Mouse (Mus musculus) adrenal gland, postnatal 25 days (tissue): ENCODE measurements around the gene Ssbp3. TPM values are rescaled to one million over a fixed set of nuclear protein-coding genes. Genes with fewer than 3 reads are reported as not detected.
A peak's percentile ranks its signal among the peaks of the same experiment; 100 is the strongest.

Experiments used
- DNase-seq: peaks from one replicate; pipeline ENCODE4 v3.0.0; 2021; ENCODE audit warnings: mixed read lengths
- long read RNA-seq: library from polyadenylated mRNA; stranded (forward); transcript quantifications from one replicate; pipeline ENCODE4 v2.0.0, GENCODE M21; 2021
- total RNA-seq: library from RNA; stranded (reverse); gene quantifications from 2 replicates; pipeline ENCODE4 v1.2.3, GENCODE M21; 2021

Ssbp3 gene
- total RNA-seq = 70.8 and 82.6 TPM in 2 replicates
- long read RNA-seq, transcript Ssbp3-202 (17 exons, 1,924 nt) = major isoform, 22 of 53 reads
- long read RNA-seq, partial matches to known transcripts = 14 of 53 reads
- long read RNA-seq, other reads (novel, unspliced or antisense) = 14 of 53 reads

DNA sequence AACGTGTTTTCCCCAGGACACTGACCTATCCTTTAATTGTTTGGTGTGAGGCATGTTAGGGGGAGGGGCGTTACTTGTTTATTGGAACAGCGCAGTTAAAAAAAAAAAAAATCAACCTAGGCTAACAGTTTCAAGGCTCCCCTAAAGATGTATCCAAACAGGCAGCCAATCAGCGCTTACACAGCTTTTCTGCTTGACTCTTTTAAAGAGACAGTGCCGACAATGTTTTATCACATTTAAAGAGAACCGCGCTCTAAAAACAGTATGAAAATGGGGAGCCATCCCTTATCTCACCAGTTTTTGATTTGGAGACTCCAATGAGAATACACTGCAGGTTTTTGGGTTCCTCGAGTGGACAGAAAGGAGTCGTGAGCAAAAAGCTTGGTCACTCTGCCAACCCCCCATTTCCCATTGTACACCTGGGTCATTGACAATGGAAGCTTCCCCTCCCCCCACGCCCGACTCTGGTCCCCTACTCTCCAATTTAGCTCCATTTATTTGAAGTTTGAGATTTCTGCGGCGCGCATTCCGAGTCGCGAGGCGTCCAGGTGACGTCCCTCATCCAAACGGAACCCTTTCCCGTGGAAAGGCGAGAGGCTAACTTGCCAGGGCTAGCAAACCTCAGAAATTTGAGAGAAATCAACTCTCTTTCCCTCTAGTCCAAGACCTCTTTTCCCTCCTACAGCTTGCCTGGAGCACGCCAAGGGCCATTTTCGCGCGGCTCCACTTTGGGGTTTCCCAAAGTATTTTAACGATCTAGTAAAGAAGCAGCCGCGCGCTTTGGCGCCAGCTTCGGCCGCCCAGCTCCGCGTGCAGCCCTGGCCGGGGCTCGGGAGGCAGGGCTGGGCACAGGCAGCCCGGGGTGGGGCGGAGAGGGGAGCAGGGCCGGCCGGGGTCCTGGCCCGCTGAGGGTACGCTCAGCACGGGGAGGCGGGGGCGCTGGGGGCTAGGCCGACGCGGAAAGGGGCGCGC is at the start of gene Ssbp3:
Gene Ssbp3 (plus strand): TSS at position 501 of the 972 bp plus-strand sequence.
- DNase-seq = peak; percentile 59

DNA sequence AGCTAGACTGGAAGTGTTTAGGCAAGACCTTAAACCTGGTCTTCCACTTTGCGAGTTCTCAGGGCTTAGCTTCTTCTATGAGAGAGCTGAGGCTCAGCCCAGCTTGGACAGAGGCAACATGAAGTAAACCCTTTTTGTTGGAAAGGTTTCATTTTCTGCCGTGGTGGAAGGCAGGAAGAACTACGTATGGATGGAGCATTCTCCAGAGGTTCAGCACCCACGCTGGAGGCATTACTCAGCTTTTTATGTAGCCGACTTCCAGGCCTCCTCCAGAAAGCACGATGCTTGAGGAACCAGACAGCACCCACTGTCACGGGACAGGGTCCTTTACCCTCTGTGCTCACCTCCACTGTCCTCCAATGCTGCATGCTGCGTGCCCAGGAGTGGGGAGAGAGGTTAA is 48.6 kb upstream of the Ssbp3 start:
- no peak for DNase-seq

DNA sequence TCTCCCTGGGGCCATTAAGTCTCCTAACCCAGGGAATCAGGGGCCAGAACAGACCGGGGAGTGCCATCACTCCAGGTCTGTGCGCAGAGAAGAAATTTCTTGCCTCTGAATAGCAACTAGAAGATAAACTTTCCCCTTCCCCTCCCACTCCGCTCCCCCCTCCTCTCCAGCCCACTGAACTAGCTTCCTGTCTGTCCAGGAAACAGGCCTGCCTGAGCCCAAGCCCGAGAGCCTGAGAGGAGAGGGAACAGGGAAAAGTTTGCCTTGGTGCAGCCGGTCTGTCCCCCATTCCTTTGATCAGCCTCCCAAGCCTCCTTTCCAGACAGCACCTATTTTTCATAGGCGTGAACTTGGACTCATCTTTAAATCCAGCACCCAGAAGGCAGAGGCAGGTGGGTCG is 48.2 kb upstream of the Ssbp3 start:
- no peak for DNase-seq

DNA sequence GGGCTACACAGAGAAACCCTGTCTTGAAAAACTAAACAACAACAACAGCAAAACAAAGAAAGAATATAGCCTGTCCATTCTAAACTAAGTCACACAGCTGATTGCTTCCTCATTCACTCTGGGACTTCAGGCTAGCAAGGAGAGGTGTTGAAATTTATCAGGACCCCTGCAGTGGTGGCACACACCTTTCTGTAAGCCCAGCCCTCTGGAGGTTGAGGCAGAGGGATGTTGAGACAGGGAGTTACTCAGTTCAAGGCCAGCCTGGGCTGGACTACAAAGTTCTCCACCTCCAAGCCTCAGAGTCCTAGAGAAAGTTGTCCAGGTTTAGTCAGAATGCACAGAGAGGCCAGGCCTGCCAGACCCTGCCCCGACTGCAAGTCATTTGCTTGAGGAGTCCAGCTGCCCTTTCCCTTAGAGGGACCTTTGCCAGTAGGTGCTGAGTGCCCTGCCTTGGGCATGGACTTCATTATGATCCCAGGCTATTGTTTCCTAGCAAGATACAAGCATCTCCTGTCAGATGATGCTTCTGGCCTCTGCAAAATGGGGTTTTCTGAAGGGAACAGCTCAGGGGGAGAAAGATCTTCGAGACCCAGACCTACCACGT is 47.6 kb upstream of the Ssbp3 start:
- no peak for DNase-seq

DNA sequence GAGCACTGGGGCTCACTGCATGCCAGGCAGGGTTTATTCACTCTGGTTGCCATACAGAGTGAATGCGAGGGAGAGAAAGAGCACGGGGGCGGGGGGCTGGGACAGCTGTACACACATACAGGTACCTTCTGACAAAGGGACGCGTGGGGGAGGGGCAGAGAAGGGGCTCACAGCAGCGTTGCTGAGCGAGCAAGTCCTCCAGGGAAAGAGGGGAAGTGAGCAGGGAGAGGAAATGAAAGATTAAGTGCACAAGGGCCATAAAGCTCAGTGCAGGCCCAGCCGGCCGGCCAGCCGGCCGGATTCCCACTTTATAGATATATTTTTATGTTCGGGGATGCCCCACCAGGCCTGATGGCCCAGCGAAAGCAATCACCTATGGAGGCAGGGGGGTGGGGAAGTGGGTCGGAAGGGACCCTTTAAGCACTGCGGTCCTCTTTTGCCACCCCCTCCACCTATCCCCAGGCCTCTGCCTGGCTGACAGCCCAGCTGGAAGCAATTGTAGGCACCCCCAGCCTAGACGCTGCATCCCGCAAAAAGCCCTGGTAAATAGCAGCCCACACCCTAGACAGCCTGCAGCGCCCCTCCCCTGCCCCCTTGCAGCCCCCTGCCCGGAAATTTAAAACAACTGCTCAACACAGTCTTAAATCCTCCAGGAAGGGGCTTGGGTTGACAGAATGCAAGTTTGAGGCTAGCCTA is 44.9 kb upstream of the Ssbp3 start:
- DNase-seq = no peak

DNA sequence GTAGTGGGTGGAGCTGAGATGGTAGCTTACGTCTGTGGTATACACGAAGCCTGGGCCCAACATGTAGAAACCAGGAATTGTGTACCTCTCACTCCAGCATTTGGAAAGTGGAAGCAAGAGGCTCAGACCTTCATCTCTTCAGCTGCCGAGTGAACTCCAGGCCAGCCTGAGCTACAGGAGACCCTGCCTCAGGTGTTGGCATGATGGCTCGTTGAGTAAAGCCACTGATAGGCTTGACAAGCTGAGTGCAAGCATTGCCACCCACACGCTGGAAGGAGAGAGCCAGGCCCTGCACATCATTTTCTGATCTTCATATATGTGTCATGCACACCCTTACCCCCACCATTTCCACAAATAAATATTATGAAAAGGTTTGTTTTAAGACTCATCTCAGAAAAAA is 44.1 kb upstream of the Ssbp3 start:
- DNase-seq = no peak

DNA sequence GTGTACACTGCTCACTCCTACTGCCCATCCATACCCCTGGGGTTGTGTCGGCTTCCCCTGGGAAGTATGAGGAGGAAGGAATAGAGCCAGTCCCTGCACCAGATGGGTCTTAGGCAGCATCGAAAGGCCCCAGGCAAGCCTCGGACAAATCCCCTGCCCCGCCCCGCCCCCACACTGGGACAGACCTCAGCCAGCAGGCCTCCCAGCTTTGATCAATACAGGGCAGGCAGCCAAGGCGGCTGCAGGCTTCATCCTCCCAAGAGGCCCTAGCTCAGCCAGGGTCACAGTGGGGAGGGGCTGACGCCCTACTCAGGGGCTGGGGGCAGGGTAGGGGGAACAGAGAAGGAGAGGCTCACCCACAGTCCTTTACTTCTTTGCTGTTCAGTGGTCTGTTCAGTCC is 43.7 kb upstream of the Ssbp3 start:
- peak; percentile 59 for DNase-seq

DNA sequence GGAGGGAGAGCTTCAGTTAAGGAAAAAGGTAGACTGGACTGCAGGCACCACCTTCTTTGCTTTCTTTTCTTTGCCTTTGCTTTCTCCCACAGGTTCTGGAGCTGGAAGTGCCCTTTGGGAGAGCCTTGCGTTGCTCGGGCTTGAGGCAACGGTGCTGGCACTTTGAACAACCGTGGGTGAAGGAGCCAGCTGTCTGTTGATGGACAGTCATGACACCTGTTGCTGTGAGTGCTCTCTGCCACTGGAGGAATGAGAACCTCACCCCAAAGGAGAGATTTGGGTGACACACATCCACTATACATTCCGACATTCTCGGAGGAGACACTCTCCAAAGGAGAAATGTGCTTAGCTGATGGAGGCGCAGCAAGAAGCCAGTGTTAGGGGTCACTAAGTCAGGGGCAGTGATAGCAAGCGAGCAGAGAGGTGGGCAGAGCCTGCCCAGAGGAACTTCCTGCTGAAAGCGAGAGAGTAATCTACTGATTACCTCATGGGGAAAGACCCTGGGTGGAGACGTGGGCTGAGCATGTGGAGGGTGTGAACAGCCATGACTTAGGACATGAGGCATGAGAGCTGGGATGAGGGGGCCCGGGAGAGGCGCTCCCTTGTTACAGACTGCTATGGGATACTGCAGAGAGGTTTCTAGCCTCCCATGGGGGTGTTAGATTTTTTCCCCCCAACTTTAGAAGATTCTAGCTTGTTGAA is 41.6 kb upstream of the Ssbp3 start:
- no peak for DNase-seq

DNA sequence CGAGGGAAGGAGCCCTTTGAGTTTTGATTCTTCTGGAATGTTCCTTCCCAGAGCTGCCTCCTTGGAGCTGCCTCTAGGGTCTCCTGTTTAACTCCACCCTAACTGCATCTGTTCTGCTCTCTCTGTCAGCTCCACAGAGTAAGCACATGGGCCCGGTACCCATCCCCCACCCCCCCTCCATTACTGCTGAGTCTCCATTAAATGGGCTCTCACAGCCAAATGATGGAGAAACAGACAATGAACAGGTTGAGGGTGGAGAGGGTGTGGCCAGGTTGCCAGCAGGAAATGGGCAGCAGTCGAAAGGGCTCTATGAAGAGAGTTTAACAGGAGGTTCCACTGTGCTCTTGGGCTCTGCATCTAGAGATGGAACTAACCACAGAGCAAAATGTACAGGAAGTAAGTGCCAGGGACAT is 41.0 kb upstream of the Ssbp3 start:
- no peak for DNase-seq

DNA sequence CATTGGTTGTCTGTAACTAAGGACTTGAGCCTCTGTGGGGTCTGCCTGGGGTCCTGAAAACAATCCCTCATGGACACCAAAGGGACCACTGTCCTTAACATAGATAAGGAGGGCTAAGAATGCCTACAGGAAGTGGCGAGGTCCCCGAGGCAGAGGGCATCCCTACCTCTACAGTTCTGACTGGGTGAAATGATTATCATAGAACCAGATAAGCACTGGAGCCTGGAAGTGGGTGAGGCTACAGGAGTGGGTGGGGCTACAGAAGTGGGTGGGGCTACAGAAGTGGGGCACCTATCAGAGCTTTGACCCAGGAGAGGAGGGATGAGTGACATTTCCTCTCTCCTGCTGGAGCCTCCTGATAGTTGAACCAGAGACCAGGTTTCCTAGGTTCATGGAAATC is 39.9 kb upstream of the Ssbp3 start:
- DNase-seq = no peak

DNA sequence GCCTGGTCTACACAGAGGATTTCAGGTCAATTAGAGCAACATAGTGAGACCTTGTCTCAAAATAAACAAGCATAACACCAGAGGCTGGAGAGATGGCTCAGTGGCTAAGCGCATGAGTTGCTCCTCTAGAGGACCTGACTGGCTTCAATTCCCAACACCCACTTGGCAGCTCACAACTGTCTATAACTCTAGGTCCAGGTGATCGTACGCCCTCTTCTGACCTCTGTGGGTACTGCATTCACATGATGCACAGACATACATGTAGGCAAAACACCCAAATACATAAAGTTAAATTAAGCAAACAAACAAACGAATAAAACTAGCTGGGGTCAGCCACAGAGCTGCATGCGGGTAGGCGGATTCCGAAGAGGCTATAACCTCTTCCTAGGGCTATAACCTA is 36.0 kb upstream of the Ssbp3 start:
- DNase-seq = no peak

DNA sequence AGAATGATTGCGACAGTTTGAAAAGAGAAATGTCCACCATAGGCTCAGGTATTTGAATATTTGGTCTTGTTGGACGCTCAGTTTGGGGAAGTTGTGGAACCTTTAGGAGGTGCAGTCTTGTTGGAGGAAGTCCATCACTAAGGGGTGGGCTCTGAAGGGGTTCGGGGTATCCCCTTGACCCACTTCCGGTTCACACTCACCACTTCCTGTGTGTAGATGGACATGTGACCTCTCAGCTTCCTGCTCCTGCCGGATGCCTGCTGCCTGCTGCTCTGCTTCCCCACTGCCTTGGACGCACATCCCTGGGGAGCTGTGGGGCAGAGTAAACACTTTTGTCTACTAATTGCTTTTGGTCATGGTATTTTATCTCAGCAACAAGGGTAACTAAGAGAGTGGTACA is 29.4 kb upstream of the Ssbp3 start:
- DNase-seq = no peak

DNA sequence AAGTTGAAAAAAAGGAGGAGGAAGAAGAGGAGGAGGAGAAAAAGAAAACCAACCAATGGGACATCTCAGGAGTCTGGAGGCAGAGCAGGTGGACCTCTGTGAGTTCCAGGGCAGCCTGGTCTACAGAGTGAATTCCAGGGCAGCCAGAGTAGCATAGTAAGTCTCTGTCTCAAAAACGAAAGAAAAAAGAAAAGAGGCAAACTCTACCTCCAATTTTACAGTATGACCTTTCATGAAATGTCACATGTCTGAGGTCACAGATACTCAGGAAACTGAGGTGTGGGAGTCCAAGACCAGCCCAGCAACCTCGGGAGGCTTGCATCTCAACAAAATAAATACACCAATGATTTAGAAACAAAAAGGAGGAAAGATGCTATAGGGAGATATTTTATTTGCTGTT is 27.4 kb upstream of the Ssbp3 start:
- no peak for DNase-seq

DNA sequence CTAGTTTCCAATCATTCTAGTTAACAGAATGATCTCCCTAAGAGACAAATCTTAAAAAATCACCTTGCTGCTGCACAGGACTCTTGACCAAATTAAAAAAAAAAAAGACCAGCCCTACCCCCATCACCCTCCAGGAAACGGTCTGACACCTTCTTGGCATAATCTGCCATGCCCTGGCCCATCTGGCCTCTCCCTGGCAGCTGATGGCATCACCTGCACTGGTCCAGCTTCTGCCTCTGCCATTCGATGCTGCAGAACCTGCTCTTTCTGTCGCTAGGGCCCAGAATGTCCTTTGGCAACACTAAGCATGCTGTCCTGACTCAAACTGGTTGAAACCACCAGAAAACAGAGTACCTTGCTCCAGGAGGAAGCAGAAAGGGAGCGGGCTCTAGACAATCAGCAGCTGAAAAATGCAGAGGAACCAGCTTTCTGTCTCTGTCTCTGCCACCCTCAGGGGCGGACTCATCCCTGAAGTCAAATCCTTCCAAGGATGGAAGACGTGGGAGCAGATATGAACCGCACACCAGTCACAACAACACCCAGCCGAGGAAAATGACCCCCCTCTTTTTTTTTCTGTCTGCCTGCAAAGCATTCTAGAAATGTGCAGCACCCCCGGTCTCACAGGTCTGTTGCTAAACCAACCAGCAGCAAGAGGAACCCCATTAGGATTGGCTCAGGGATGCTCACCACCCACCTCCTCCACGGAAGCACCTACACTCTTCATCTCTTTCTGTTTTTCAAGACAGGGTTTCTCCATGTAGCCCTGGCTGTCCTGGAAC is 24.0 kb upstream of the Ssbp3 start:
- DNase-seq = no peak

DNA sequence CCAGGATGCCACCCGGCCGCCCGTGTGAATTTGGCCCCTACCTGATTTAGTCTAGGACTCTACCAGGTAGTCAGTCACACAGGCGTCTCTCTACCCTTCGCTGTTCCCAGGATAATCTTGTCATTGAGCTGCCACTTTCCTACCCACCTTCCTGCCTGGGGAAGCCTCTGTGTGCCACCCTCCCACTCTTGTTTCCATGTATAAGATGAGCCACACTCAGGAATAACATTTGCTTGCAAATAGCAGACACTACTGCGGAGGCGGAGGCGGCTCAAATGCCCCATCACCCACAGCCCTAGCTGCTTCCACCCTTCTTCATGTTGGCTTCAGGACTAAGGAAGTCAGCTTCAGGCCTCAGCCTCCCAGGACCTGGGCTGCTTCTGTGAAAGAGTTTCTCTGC is 14.4 kb upstream of the Ssbp3 start:
- DNase-seq = no peak

DNA sequence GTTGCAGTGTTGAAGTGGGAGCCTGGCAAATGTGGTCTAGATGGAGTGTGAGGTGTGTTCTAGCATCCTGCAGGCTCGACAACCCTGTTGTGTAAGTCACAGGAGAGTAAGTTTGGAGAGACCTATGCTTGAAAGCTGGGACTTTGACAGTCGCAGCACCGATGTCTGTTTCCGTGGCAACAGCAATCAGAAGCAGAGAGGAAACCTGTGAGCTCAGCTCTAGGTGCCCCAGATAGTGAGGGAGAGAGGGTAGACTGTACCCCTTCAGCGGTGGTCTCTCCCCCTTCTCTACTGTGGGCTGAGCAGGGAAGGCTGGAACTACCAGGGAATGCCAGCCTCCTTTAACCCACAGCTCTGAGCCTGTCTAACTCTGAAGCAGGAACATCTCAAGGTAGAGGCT is 11.6 kb upstream of the Ssbp3 start:
- no peak for DNase-seq

DNA sequence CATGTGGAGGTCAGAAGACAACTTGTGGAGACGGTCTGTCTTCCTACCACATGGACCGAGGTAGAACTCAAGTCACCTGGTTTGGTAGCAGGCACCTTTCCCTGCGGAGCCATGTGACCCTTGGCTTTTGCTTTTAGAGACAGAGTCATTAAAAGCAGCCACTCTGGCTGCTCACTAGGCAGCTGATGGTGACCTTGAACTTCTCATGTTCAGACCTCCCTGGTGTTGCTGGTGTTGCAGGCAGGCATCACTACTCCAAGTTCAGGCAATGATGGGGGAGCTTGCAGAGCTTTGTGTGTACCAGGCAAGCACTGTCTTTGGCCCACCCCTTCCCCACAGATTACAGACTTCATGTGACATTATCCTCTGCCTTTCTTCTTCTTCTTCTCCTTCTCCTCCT is 11.0 kb upstream of the Ssbp3 start:
- DNase-seq = no peak

DNA sequence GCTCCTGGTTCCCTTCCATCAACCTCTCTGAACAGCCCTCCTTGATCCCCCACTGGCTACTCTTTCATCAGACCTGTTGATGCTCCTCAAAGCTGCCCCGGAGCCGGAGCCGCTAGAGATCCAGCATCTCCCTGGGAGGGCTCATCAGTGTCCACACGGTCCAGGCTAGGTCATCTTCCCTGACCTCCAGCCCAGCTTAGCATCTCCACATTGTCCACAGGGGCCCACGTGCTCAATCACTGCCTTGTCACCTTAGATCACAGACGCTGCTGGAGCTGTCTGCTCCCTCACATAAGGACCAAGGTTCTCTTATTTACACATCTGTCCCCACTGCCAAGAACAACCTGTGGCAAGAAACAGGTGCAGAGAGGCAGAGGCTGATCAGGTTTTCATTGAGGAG is 9.8 kb upstream of the Ssbp3 start:
- DNase-seq = no peak

DNA sequence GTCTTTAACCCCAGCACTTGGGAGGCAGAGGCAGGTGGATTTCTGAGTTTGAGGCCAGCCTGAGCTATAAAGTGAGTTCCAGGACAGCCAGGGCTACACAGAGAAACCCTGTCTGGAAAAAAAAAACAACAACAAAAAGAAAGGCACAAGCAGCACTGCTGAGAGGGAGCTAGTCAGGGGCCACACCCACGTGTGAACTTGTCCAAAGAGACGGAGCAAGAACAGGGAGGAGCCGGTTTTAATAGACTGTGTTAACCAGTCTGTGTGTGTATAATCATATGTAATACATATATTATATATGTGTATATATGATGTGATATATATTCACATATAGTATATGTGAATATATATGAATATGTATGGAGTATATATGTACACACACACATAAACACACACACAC is 8.9 kb upstream of the Ssbp3 start:
- DNase-seq = no peak

DNA sequence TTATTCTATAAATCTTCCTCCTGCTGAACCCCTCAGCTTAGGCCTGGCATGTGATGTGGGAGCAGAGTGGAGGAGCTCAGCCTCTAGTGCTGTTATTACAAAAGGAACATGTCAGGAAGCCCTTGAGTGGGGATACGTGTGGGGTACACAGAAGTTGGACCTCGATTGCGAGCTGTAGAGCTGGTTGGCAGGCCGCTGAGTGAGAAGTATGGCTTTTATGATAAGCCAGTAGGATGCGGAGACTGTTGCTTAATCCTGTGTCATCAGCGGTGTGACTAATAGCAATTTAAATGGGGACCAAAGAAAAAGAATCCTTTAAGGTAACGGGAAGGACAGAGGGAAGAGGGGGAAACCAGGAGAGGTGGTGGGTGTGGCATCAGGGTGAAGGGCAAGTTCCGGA is 8.3 kb upstream of the Ssbp3 start:
- no peak for DNase-seq

DNA sequence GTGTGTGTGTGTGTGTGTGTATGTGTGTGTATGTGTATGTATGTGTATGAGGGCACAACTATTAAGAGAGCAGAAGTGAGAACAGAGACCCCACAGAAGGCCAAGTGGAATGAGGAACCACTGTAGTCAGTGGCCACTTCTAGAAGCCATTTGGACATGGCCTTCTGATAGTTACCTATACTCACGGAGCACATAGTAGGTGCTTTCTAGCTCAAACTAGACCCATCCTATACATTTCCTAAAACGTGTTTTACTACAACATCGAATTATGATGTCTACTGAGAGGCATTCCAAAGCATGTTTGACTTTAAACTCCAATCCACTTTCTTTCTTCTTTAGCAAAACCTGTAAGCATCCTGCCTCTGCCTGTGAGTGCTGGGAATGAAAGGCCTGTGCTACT is 4.6 kb upstream of the Ssbp3 start:
- no peak for DNase-seq
